Mouse (Mus musculus): Measurements from ENCODE around the gene Hip1r. TPM values are rescaled to one million over a fixed set of nuclear protein-coding genes. Genes with fewer than 3 reads are reported as not detected.

Hip1r gene
- 22.9 and 34.9 TPM in 2 replicates for polyA plus RNA-seq (2012; rRNA removed)

DNA sequence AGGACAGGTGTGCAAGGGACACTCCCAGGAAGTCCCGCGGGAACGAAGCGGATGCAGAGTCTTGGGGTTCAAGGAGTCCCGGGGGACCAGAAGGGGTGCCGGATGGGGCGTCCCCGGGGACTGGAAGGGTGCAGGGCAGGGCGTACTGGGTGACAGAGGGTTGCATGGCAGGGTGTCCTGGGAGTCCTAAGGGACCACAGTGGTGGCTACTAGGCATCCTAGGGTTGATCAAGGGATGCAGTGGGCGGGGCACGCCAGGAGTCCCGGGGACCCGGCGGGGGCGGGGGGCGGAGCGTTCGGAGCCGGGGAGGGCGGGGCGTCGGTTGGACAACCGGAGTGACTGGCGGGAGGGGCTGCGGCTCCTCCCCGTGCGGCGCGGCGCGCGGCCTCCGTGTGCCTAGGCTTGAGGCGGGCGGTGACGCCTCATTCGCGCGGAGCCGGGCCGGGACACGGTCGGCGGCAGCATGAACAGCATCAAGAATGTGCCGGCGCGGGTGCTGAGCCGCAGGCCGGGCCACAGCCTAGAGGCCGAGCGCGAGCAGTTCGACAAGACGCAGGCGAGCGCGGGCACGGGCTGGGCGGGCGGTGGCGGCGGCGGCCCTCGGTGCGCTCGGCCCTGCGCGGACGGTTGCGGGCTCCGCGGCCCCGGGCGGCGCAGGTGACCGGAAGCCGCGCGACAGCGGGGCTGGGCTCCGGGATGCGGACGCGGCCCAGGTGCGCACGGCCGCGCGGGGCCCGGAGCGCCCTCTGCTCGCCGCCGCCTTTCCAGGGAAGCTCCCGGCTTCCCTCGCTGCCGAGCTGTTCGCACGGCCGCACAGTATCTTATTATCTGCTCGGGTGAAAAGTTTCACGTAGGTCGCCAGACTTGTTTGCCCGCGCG lies at the start of gene Hip1r:
TSS of gene Hip1r (plus strand) at position 330 of the 880 bp plus-strand sequence.
- WGBS, result 1% methylated on average over 104 of the region's 106 CpGs
- no peak for DNase-seq (ENCODE audit: low read depth, low spot score)

DNA sequence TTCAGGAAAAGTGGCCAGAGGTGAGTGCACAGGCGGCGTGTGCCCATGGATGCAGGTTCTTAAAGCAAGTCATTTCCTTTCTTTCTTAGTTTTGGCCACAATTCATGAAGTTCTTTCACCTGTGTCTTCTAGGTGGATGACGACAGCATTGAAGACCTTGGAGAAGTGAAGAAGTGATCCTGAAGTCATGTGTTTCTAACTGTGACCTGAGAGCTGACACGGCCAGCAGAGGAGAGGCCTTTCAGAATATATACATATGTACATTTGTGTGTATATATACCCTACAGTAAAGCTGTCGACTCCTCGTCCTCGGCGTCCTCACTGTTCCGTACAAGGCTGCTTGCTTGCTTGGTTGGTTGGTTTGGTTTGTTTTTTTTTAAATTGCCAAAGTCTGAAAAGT lies 46.3 kb upstream of the Hip1r start, which contains the start of gene Gm43518:
TSS of gene Gm43518 (plus strand) at position 301 of the 400 bp plus-strand sequence.
- 92% methylated on average over 9 of the region's 9 CpGs for WGBS
- DNase-seq (ENCODE audit: low read depth, low spot score), result no peak

DNA sequence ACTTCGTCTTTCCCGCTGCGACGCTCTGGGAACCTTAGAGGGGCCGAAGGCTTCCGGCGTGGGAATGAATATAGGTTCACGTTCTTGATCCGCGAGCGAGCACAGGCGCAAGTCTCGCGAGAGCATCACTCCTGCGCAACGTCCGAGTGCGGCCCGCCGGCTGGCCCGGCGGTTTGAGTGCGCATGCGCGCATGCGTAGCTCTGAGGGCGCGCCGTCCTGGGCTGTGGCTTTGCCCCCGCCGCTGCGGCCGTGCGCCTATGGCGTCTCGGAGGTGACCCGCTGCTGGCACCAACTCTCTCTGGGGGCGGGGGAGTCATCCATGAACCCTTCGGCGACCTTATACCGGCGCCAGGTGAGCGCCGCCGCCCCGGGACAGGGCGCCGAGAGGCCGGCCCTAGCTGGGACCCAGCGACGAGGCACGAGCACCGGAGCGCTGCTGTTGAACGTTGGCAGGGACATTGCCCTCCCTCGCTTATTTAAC lies 42.9 kb upstream of the Hip1r start, which contains the start of gene Ccdc62:
TSS of gene Ccdc62 (plus strand) at position 172 of the 482 bp plus-strand sequence.
- under 1% methylated on average over 56 of the region's 56 CpGs for WGBS
- peak; percentile 77 for DNase-seq (ENCODE audit: low read depth, low spot score)

DNA sequence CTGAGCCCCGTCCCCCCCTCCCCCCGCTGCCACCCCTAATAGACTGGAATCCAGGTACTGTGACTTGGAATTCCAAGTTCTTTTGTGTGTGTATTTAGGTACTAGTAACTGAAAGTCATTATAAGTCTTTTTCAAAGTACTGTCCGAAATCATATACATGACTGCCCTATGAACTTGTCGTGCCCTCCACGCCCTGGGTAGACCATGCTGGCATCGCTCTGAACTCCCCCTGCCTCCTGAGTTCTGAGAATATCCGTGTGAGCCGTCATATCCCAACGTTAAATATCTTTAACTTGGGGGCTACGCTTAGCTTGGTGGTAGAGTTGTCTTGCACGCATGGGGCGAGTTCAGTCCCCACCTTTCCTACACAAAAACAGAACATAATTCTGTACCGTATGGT lies 42.3 kb upstream of the Hip1r start:
- no peak for DNase-seq (ENCODE audit: low read depth, low spot score)
- 29% methylated on average over 13 of the region's 13 CpGs for WGBS

DNA sequence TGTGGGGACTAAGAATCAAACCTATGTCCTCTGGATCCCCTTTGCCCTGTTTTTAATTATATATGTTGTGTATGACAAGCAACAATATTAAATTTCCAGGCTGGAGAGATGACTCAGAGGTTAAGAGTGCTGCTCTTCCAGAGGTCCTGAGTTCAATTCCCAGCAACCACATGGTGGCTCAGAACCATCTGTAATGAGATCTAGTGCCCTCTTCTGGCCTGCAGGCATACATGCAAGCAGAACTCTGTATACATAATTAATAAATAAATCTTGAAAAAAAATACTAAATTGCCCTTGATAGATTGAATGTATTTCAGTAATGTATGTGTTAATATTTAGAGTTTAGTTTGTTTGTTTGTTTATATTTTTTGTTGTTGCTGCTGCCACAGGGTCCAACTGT lies 40.5 kb upstream of the Hip1r start:
- DNase-seq (ENCODE audit: low read depth, low spot score), result no peak

DNA sequence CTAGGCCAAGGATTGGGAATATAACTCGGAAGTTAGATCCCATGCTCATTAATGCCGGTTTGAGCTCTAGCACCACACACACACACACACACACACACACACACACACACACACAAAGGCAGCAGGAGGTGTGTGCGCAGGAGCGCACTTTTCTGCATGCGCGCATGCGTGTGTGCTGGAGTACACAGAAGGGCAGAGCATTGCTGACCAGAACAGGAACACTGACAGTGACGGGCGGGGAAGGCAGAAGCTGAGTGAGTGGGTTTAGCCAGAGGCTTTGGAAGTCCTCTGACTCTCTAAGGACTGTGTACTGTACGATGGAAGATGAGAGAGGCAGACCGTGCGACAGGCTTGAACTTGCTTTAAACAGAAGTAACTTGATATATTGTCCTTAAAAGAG lies 39.9 kb upstream of the Hip1r start:
- WGBS, result 94% methylated on average over 12 of the region's 12 CpGs
- DNase-seq (ENCODE audit: low read depth, low spot score), result no peak

DNA sequence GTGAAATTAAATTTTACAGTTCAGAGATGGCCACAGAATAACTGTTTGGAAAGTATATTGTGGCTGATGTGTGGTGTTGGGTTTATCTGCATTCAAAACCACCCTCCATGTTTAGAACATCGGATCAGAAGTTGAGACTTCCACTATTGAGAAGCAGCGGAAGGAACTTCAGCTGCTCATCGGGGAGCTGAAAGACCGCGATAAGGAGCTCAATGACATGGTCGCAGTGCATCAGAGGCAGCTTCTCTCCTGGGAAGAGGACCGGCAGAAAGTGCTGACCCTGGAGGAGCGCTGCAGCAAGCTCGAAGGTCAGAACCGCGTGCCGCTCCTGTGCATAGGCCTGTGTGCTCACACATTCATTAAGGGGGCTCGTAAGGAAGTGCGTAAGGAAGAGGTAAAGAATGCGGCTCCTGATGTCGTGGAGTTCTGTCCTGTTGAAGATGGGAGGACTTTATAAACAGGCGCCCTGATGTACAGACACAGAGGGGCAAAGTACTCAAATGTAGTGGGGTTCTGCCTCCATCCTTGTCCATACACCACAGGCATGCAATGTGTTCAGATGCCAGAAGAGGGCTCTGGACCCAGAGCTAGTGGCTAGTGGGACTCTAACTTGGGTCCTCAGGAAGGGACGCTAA lies 39.4 kb upstream of the Hip1r start:
- 54% methylated on average over 18 of the region's 18 CpGs for WGBS
- DNase-seq (ENCODE audit: low read depth, low spot score), result no peak

DNA sequence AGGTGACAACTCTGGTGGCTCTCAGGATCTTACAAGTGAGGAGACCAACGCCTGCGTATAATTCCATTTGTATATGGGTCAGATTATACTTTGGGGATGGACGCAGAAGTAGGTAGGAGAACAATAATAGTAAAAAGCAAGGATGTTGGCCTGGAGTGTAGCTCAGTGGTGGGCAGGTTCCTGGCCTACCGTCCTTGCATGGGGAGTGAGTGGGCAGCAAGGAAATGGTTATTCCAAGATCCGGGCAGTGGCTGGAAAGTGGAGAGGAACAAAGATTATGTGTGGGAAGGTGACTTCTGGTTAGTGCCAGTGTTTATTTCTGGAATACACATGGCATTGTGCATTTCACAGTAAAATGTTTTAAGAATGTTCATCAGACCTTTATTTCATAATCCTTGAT lies 37.5 kb upstream of the Hip1r start:
- no peak for DNase-seq (ENCODE audit: low read depth, low spot score)
- WGBS, result 84% methylated on average over 5 of the region's 5 CpGs

DNA sequence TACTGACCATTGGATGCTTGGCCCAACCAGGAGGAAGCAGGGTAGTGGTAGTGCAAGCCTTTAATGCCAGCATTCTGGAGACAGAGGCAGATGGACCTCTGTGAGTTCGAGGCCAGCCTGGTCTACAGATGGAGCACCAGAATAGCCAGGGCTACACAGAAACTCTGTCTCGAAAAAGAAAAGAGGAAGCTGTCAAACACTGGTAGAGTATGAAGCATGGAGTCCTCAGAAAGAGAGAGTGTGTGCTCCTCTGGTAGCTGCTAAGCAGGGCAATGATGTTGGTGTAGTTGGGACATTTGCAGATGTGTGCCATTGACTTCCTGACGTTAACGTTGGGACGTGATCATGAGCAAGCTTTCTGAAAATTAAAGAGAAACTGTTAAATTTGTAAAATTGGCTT lies 34.9 kb upstream of the Hip1r start:
- WGBS, result 77% methylated on average over 5 of the region's 5 CpGs
- no peak for DNase-seq (ENCODE audit: low read depth, low spot score)

DNA sequence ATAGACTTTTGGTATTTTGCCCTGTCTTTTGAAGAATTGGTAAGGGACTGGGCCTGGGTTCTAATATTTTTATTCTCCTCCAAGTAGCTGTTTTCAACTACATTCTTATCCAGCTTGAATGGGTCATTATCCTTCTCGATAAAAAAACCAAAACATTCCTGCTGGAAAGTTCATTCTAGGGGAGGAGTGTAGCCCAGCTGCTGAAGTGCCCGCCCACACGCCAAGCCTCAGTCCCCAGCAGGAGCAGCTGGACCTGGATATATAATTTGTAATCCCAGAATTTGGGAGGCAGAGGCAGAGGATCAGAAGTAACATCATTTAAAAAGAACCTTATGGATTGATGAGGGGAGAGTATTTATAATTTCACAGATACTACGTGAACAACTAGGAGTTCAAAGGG lies 26.9 kb upstream of the Hip1r start:
- no peak for DNase-seq (ENCODE audit: low read depth, low spot score)
- 60% methylated on average over 4 of the region's 4 CpGs for WGBS

DNA sequence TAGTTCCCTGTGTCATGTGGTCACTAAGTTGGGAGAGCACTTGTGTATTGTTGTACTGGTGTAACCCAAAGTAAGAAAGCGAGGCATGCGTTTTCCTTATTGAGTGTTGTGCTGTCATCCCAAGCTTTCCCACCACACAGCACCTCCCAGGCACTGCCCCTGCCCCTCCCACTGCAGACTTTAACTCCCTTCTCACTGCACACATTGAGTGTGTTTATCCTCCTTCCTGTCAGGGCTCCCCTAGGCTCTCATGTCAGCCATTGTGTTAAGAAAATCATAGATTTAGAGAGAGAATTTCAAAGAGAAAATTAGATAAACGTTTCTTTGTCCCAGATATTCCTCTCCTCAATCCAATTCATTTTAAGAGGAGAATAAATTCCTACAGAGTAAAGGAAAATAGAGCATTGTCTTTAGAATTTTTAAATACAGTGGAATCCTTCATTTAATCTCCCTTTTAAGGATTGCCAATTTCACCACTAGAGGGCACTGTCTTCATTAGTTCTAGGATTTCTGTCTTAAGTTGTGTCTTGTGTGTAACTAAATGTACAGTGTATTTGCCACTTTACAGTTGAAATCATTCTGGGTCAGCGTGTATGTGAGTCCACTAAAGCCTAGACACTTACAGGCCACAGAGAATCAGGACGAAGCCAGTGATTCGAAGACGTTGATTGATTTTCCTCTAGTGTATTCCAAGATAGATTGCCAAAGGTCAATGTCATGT lies 26.2 kb upstream of the Hip1r start:
- WGBS, result 51% methylated on average over 7 of the region's 7 CpGs
- peak; percentile 60 for DNase-seq (ENCODE audit: low read depth, low spot score)

DNA sequence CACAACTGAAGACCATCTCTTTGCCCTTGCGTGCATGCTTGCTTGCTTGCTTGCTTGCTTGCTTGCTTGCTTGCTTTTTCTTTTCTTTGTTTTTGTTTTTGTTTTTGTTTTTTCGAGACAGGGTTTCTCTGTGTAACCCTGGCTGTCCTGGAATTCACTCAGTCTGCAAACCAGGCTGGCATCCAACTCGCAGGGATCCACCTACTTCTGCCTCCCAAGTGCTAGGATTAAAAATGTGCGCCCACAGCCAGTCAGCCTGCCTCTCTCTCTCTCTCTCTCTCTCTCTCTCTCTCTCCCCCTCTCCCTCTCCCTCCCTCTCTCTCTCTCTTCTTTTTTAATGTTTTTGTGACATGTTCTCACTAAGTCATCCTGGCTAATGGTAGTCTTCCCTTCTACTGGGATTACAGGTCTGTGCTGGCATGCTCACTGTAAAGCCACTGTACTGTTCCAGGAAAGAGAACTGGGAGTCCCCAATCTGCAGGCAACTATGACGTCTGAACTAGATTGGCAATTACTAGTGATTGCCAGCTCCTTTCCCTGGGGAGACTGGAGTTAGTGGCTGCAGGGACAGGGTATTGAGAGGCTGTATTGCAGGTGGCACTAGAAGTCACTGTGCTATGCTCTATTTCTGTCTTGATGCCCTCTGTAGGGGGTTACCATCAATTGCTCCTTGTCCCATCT lies 20.9 kb upstream of the Hip1r start:
- 56% methylated on average over 5 of the region's 5 CpGs for WGBS
- DNase-seq (ENCODE audit: low read depth, low spot score), result no peak

DNA sequence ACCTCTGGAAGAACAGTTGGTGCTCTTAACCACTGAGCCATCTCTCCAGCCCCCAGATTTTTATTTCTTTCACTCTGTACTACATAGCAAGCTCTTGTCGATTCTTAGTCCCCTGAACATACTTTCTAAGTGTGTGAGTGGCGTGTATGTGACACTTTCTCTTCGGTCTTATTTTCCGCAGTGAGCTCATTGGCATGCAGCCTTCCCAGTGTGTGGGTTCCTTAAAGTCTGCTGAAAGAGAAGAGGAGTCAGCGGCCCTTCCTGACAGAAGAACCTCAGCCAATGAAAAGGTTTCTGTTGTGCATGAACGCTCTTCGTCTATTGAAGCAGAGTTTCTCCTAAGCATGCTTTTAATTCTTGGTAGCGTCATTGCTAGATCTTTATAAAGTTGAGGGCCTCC lies 16.2 kb upstream of the Hip1r start:
- DNase-seq (ENCODE audit: low read depth, low spot score), result no peak
- WGBS, result 93% methylated on average over 8 of the region's 8 CpGs

DNA sequence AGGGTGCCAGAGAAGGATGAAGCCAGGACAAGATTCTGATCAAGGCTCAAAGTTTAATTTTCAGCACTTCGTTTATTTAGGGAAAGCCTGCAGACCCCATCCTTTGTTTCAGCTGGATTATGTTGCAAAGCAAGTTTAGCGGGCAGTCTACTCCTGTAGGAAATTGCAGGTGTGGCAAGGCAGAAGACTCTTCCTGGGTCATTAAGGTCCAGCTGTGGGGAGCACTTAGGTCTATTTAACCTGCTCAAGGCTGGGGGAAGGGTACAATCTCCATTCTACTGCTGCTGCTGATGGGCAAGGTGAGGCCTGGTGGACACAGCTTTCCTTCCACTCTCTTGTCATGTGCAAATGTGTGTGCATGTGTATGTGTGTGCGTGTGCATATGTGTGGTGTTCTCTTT lies 14.4 kb upstream of the Hip1r start:
- no peak for DNase-seq (ENCODE audit: low read depth, low spot score)
- WGBS, result 46% methylated on average over 3 of the region's 3 CpGs

DNA sequence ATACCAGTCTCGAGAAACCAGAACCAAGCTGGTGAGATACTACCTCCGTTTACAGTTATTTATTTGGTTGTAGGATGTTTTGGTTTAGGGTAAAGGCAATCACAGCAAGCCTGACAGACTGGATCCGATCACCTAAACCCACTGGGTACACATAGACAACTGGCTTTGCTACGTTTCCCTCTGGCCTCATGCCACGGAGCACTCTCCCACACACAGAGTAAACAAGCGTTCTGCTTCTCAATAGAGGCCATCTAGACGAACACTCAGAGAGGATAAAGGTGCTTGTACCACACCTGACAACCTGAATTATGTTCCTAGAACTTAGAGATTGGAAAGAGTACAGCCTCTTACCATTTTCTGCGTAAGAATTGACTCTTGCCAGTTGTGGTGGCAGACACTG lies 13.3 kb upstream of the Hip1r start:
- WGBS, result 27% methylated on average over 8 of the region's 8 CpGs
- DNase-seq (ENCODE audit: low read depth, low spot score), result no peak

DNA sequence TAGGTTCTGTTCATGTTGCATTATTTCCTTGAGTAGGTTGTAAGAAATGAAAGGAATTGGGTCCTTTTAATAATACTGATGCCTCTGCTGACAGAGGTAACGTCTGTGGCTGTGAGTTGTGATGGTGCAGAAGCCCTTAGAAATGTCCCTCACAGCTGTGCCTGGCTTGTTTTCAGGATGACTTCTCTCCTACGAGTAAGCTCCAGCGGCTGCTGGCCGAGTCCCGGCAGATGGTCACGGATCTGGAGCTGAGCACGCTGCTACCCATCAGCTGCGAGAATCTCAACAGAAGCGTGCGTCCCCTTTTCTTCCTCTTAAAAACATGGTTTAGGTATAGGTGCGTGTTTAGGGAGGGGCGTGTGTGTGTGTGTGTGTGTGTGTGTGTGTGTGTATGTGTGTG lies 12.4 kb upstream of the Hip1r start:
- no peak for DNase-seq (ENCODE audit: low read depth, low spot score)
- 85% methylated on average over 12 of the region's 12 CpGs for WGBS

DNA sequence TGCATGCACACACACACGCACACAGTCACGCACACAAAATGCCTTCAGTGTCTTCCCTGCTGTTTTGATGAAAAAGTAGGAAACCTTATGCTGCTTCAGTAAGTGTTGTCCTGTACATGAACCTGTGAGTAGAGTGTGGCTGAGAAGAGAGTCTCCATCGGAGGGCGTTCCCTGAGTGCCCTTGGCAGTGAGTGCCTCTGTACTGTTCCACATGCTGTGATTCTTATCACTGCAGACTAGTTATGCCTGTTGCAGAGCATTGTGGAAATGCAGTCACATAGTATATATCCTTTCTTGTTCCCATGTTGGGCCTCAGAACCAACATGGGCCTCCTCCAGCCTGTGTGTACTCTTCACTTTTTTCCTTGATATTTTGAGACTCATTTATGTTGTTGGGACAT lies 9.2 kb upstream of the Hip1r start:
- WGBS, result 90% methylated on average over 4 of the region's 4 CpGs
- no peak for DNase-seq (ENCODE audit: low read depth, low spot score)

DNA sequence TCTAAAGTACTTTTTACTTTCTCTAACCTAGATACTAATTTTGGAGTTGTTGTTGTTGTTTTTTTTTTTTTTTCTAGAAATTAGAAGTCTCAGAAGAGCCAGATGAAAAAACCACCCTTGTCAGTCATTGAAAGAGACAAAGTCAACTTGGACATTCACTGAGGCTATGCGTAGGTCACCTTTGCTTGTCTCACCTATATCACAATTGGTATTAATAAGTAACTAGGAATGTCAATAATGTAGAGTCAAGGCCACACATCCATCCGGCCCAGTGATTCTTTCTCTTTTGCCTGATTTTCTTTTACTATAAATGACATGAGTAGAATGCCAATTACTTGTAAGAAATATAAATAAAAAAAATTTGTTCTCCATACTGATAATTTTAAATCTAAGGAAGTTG lies 6.7 kb upstream of the Hip1r start:
- WGBS, result 30% methylated on average over 2 of the region's 2 CpGs
- no peak for DNase-seq (ENCODE audit: low read depth, low spot score)

DNA sequence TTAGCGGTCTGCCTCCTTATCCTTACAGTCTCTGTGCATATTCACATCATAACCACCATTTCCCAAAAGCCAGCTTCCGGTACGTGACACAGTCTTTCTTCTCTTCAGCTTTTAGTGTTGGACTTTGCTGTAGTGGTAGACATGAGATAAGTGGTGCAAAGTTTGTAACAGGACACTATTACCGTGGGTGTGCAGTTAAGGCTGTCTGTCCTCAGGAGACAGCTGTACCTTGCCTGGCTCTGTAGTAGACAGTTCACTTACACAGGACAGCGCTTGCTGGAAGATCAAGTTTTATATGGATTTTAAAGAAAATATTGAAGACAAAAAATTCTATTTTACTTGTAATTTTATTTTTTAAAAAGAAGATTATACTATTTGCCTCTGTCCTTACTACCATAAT lies 5.0 kb upstream of the Hip1r start:
- 62% methylated on average over 5 of the region's 5 CpGs for WGBS
- no peak for DNase-seq (ENCODE audit: low read depth, low spot score)

DNA sequence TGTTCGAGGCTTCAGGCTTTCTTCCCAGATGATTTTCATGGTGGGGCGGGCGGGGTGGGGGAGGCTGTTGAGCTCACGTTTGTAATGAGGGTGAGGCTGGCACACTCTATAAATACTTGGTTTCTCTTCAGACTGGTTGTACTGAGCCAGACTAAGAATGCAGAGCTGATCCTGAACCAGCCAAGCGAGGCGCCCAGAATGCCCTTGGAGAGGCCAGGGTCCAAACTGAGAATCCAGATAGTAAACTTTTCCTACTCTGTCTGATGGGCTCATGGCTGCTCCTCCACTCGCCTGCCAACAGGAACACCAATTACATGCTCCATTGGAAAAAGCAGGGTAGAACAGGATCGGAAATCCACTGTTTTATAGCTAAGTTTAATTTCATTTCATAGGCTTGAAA lies 4.2 kb upstream of the Hip1r start:
- no peak for DNase-seq (ENCODE audit: low read depth, low spot score)
- WGBS, result 34% methylated on average over 8 of the region's 8 CpGs
